Mouse (Mus musculus): ENCODE results near the gene Mark4. TPM values are rescaled to one million over a fixed set of nuclear protein-coding genes. Genes with fewer than 3 reads are reported as not detected.

Gene Mark4
- polyA plus RNA-seq (2012; rRNA removed), result 36.3 and 48.8 TPM in 2 replicates

DNA sequence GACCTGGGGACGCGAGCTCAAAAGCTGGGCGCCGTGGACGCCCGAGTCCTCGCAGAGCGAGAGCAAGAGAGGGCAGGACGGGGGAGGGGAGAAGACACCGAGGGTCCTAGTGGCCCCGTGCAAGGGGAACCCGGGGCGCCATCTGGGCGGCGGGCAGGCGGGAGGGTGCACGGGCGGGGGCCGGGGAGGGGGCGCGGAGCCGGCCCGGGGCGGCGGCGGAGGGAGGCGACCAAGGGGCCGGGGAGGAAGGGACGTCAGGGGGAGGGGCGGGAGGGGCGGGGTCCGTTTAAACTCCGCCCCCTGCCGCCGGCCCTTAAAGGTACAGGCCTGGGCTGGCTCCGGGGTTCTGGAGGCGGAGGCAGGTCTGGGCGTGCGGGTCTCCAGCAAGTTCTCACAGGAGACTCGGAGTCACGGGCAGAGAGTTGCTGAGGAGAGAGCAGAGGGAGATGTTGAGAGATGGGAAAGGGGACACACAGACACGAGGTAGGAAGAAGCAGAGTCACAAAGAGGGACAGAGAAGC is at the start of gene Mark4:
Gene Mark4 (minus strand): TSS at position 231 of the 521 bp plus-strand sequence.
- under 1% methylated on average over 36 of the region's 42 CpGs for WGBS
- TF ChIP-seq CTCF (IDR thresholded peaks at IDR 0.05; ENCODE audit: borderline replicate concordance, control insufficient read depth, extremely low read depth, insufficient read depth, low read length, poor library complexity) (no peak), POLR2A (IDR thresholded peaks at IDR 0.05; ENCODE audit: control insufficient read depth, extremely low read depth, insufficient read depth, low read length, poor library complexity) (peak; percentile 49; the same call in 1 of the 2 replicates)
- 0 out of 2 replicates have a peak within 1 kb of the TSS, but pooled peaks have one; percentile 24 for H3K27ac ChIP-seq (ENCODE audit: control insufficient read depth, insufficient read depth, low read length)
- H3K4me3 ChIP-seq (ENCODE audit: control insufficient read depth, insufficient read depth, low read length), result peak within 1 kb of the TSS; percentile 91
- no peaks in the 10 kb centered on the region for H3K27me3 ChIP-seq (ENCODE audit: control insufficient read depth, insufficient read depth, low read length)
- H3K4me1 ChIP-seq (replicated peaks; ENCODE audit: control insufficient read depth, insufficient read depth, low read length), result peaks cover 19% of the 10 kb centered on the region
- DNase-seq, result peak; percentile 72
- no peaks in the 10 kb centered on the region for H3K36me3 ChIP-seq (ENCODE audit: control insufficient read depth, insufficient read depth, low read length)

DNA sequence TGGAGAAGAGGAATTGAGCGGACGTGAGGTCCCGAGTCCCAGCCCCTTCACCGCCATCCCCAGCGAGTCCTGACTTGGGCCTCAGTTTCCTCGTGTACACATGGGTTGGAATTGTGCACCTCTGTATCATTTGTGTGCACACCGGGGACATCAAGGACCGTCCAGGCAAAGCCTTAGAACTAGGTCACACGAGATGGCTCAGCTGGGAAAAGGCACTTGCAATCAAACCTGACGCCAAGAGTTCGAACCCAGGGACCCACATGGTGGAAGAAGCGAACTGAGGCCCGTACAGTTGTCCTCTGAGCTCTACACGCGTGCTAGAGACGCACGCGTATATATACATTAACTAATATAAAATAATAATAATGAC is 49.0 kb upstream of the Mark4 start:
- Histone ChIP-seq H3K36me3 (ENCODE audit: control insufficient read depth, insufficient read depth, low read length) (no peaks in the 10 kb centered on the region), H3K4me1 (replicated peaks; ENCODE audit: control insufficient read depth, insufficient read depth, low read length) (peaks cover 20% of the 10 kb centered on the region), H3K27me3 (ENCODE audit: control insufficient read depth, insufficient read depth, low read length) (no peaks in the 10 kb centered on the region), H3K27ac (ENCODE audit: control insufficient read depth, insufficient read depth, low read length) (no peak overlapping the region), H3K4me3 (ENCODE audit: control insufficient read depth, insufficient read depth, low read length) (peak overlapping the region; percentile 95)
- 0 out of 2 replicates have a peak, but pooled peaks have one; percentile 4 for TF ChIP-seq POLR2A (IDR thresholded peaks at IDR 0.05; ENCODE audit: control insufficient read depth, extremely low read depth, insufficient read depth, low read length, poor library complexity)
- TF ChIP-seq CTCF (IDR thresholded peaks at IDR 0.05; ENCODE audit: borderline replicate concordance, control insufficient read depth, extremely low read depth, insufficient read depth, low read length, poor library complexity), result no peak
- WGBS, result 8% methylated on average over 18 of the region's 18 CpGs
- DNase-seq, result no peak

DNA sequence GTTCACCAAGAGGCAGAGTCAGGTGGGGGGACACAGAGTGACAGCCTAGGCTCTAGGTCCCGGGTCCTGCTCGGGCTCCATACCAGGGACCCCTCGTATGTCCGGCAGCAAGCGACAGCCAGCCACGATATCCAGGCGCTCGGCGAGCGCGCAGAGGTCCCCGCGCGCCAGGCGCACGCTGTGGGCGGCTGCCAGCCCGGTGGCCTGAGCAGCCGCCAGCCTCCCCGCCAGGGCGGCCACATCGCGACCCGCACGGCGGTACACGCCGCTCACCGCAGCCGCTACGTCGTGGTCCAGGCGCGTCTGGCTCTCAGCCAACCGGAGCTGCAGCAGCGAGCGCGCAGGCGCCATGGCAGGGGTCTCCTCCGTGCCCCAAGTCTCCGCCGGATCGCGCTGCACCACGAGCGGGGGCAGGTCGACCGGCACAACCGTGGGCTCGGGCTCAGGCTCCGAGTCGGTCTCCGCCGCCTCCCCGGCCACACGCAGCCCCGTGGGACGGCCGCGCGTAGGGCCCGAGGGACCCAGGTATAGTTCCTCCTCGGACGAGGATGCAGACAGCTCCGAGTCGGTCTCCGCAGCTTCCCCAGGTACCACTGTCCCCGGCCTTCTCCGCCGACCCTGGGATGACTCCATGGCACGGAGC is 48.5 kb upstream of the Mark4 start:
- 5% methylated on average over 71 of the region's 71 CpGs for WGBS

DNA sequence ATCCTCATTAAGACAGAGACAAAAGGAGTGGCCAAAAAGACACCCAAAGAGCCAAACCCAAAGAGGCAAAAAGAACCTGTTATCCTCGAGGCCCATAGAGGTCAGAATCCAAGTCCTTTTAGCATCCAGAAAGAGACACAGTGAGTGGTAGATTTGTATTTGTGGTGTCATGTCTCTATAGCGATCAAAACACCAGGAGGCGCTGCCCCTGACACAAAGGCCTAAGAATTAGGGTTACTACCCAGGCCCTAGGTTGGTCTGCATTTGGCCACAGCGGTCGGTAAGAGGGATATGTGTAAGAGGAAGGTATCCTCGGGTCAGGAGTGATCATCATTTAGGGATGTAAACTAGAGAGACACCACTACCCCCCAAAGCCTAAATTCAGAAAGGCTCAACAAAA is 47.7 kb upstream of the Mark4 start:
- TF ChIP-seq CTCF (IDR thresholded peaks at IDR 0.05; ENCODE audit: borderline replicate concordance, control insufficient read depth, extremely low read depth, insufficient read depth, low read length, poor library complexity) (no peak), POLR2A (IDR thresholded peaks at IDR 0.05; ENCODE audit: control insufficient read depth, extremely low read depth, insufficient read depth, low read length, poor library complexity) (no peak)
- H3K27me3 ChIP-seq (ENCODE audit: control insufficient read depth, insufficient read depth, low read length), result no peaks in the 10 kb centered on the region
- WGBS, result 51% methylated on average over 6 of the region's 6 CpGs
- no peak for DNase-seq
- peaks cover 20% of the 10 kb centered on the region for H3K4me1 ChIP-seq (replicated peaks; ENCODE audit: control insufficient read depth, insufficient read depth, low read length)
- no peaks in the 10 kb centered on the region for H3K36me3 ChIP-seq (ENCODE audit: control insufficient read depth, insufficient read depth, low read length)
- H3K4me3 ChIP-seq (ENCODE audit: control insufficient read depth, insufficient read depth, low read length), result no peak overlapping the region
- no peak overlapping the region for H3K27ac ChIP-seq (ENCODE audit: control insufficient read depth, insufficient read depth, low read length)

More for the DNA sequence above, 48.5 kb upstream of the Mark4 start:
- no peaks in the 10 kb centered on the region for H3K27me3 ChIP-seq (ENCODE audit: control insufficient read depth, insufficient read depth, low read length)
- H3K4me1 ChIP-seq (replicated peaks; ENCODE audit: control insufficient read depth, insufficient read depth, low read length), result peaks cover 20% of the 10 kb centered on the region
- H3K4me3 ChIP-seq (ENCODE audit: control insufficient read depth, insufficient read depth, low read length), result peak overlapping the region; percentile 95
- TF ChIP-seq CTCF (IDR thresholded peaks at IDR 0.05; ENCODE audit: borderline replicate concordance, control insufficient read depth, extremely low read depth, insufficient read depth, low read length, poor library complexity), result 0 out of 2 replicates have a peak, but pooled peaks have one; percentile 11
- 0 out of 2 replicates have a peak, but pooled peaks have one; percentile 36 for TF ChIP-seq POLR2A (IDR thresholded peaks at IDR 0.05; ENCODE audit: control insufficient read depth, extremely low read depth, insufficient read depth, low read length, poor library complexity)
- DNase-seq, result peak; percentile 52
- no peak overlapping the region for H3K27ac ChIP-seq (ENCODE audit: control insufficient read depth, insufficient read depth, low read length)
- H3K36me3 ChIP-seq (ENCODE audit: control insufficient read depth, insufficient read depth, low read length), result no peaks in the 10 kb centered on the region

DNA sequence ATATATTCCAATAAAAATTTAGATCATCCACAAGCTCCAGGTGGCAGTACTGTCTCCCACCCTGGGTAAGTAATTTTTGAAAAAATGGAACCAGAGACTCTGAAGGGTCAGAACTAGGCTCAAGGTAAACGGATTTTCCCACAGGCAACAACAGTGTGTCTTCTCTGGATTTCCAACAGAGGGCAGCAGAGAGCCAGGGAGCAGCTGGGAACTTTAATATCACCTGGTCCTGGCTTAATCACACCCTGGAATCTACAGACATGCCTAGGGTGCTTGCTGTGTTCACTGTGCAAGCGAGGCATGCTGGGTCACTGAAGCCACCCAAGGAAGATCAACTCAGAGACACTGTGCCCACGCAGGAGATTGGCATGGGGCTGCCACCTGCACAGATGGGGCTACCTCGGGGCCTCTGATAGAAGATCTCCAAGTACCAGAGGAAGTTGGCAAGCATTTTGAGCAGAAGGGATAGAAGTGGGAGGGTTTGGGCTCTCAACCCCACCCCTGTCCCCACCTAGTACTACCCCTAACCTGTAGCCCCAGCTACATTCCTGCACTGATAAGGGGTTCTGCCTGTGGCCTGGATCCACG is 45.0 kb upstream of the Mark4 start:
- no peak overlapping the region for H3K4me3 ChIP-seq (ENCODE audit: control insufficient read depth, insufficient read depth, low read length)
- no peaks in the 10 kb centered on the region for H3K36me3 ChIP-seq (ENCODE audit: control insufficient read depth, insufficient read depth, low read length)
- no peaks in the 10 kb centered on the region for H3K27me3 ChIP-seq (ENCODE audit: control insufficient read depth, insufficient read depth, low read length)
- WGBS, result 28% methylated on average over 5 of the region's 5 CpGs
- H3K4me1 ChIP-seq (replicated peaks; ENCODE audit: control insufficient read depth, insufficient read depth, low read length), result peaks cover 14% of the 10 kb centered on the region; the same call in 1 of the 2 replicates
- peak; percentile 42 for DNase-seq
- no peak for TF ChIP-seq POLR2A (IDR thresholded peaks at IDR 0.05; ENCODE audit: control insufficient read depth, extremely low read depth, insufficient read depth, low read length, poor library complexity)
- peak; percentile 48; the same call in 1 of the 2 replicates for TF ChIP-seq CTCF (IDR thresholded peaks at IDR 0.05; ENCODE audit: borderline replicate concordance, control insufficient read depth, extremely low read depth, insufficient read depth, low read length, poor library complexity)
- no peak overlapping the region for H3K27ac ChIP-seq (ENCODE audit: control insufficient read depth, insufficient read depth, low read length)

DNA sequence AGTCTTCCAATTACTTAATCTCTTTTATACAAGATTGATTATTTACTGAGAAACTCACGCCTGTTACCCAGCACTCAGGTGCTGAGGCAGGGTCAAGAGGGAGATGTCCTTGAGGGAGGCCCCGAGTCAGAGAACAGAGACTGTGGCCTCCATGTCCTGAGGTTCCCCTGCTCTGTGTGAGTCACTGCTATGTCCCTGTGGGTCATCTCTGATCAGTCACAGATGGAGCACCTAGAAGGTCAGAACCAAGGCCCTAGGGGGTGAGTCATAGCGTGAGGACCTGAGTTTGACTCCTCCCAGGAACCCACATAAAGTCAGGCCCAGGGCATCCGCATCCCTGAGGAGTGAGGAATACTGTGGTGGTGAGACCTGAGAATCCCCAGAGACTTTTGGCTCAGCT is 43.0 kb upstream of the Mark4 start:
- WGBS, result 83% methylated on average over 4 of the region's 4 CpGs
- H3K4me3 ChIP-seq (ENCODE audit: control insufficient read depth, insufficient read depth, low read length), result no peak overlapping the region
- 0 out of 2 replicates have a peak, but pooled peaks cover 4% of the 10 kb centered on the region for H3K4me1 ChIP-seq (replicated peaks; ENCODE audit: control insufficient read depth, insufficient read depth, low read length)
- H3K27ac ChIP-seq (ENCODE audit: control insufficient read depth, insufficient read depth, low read length), result no peak overlapping the region
- TF ChIP-seq POLR2A (IDR thresholded peaks at IDR 0.05; ENCODE audit: control insufficient read depth, extremely low read depth, insufficient read depth, low read length, poor library complexity) (no peak), CTCF (IDR thresholded peaks at IDR 0.05; ENCODE audit: borderline replicate concordance, control insufficient read depth, extremely low read depth, insufficient read depth, low read length, poor library complexity) (no peak)
- H3K27me3 ChIP-seq (ENCODE audit: control insufficient read depth, insufficient read depth, low read length), result no peaks in the 10 kb centered on the region
- no peaks in the 10 kb centered on the region for H3K36me3 ChIP-seq (ENCODE audit: control insufficient read depth, insufficient read depth, low read length)
- no peak for DNase-seq
